Mouse (Mus musculus): Measurements from ENCODE around the gene Abt1. TPM values are rescaled to one million over a fixed set of nuclear protein-coding genes. Genes with fewer than 3 reads are reported as not detected.
A peak's percentile ranks its signal among the peaks of the same experiment; 100 is the strongest.

The Abt1 gene
- polyA plus RNA-seq, 1 experiment from 2014 or later, result 8.9 TPM

- H3K27ac ChIP-seq (ENCODE audit: low read depth, low read length), result peak overlapping the region; percentile 97
- no peaks in the 10 kb centered on the region for H3K27me3 ChIP-seq (ENCODE audit: control insufficient read depth, insufficient read depth, low read length)
- peak; percentile 91 for ATAC-seq (replicated peaks; ENCODE audit: insufficient number of reproducible peaks, low FRiP score, low TSS enrichment)
- peaks cover 8% of the 10 kb centered on the region; the same call in 1 of the 2 replicates for H3K4me1 ChIP-seq (ENCODE audit: control insufficient read depth, insufficient read depth, low read length)
- no peaks in the 10 kb centered on the region for H3K36me3 ChIP-seq (ENCODE audit: control insufficient read depth, insufficient read depth, low read length)
- no peaks in the 10 kb centered on the region for H3K9me3 ChIP-seq (replicated peaks; ENCODE audit: control insufficient read depth, low read length)
- peak overlapping the region; percentile 94 for H3K9ac ChIP-seq (ENCODE audit: low read depth, low read length)
- peak overlapping the region; percentile 65 for H3K4me2 ChIP-seq
- WGBS (ENCODE audit: insufficient replicate concordance), result under 1% methylated on average over 55 of the region's 55 CpGs
- peak overlapping the region; percentile 75 for H3K4me3 ChIP-seq (ENCODE audit: low read depth, low read length)
Observed at GRCm38 (mm10) chr13:23445561-23446320, 22.1 kb upstream of the Abt1 start.

GRCm38 (mm10) chr13:23445156-23445555 is 21.5 kb upstream of the Abt1 start:
- H3K4me1 ChIP-seq (ENCODE audit: control insufficient read depth, insufficient read depth, low read length), result peaks cover 8% of the 10 kb centered on the region; the same call in 1 of the 2 replicates
- H3K27me3 ChIP-seq (ENCODE audit: control insufficient read depth, insufficient read depth, low read length), result no peaks in the 10 kb centered on the region
- H3K9me3 ChIP-seq (replicated peaks; ENCODE audit: control insufficient read depth, low read length), result no peaks in the 10 kb centered on the region
- no peaks in the 10 kb centered on the region for H3K36me3 ChIP-seq (ENCODE audit: control insufficient read depth, insufficient read depth, low read length)
- H3K27ac ChIP-seq (ENCODE audit: low read depth, low read length), result peak overlapping the region; percentile 97
- 3% methylated on average over 10 of the region's 10 CpGs for WGBS (ENCODE audit: insufficient replicate concordance)
- H3K4me3 ChIP-seq (ENCODE audit: low read depth, low read length), result peak overlapping the region; percentile 75
- no peak for ATAC-seq (replicated peaks; ENCODE audit: insufficient number of reproducible peaks, low FRiP score, low TSS enrichment)
- peak overlapping the region; percentile 65 for H3K4me2 ChIP-seq
- H3K9ac ChIP-seq (ENCODE audit: low read depth, low read length), result peak overlapping the region; percentile 94

- no peak overlapping the region; the same call in 1 of the 2 replicates for H3K27ac ChIP-seq (ENCODE audit: low read depth, low read length)
Observed at GRCm38 (mm10) chr13:23444451-23444850, 20.8 kb upstream of the Abt1 start.

GRCm38 (mm10) chr13:23439901-23440300 is 16.2 kb upstream of the Abt1 start:
- 64% methylated on average over 10 of the region's 10 CpGs for WGBS (ENCODE audit: insufficient replicate concordance)
- H3K27me3 ChIP-seq (ENCODE audit: control insufficient read depth, insufficient read depth, low read length), result no peaks in the 10 kb centered on the region
- no peak overlapping the region for H3K27ac ChIP-seq (ENCODE audit: low read depth, low read length)
- no peak overlapping the region for H3K4me3 ChIP-seq (ENCODE audit: low read depth, low read length)
- H3K9me3 ChIP-seq (replicated peaks; ENCODE audit: control insufficient read depth, low read length), result no peaks in the 10 kb centered on the region
- H3K4me1 ChIP-seq (ENCODE audit: control insufficient read depth, insufficient read depth, low read length), result peaks cover 6% of the 10 kb centered on the region; the same call in 1 of the 2 replicates
- H3K4me2 ChIP-seq, result no peak overlapping the region
- no peak overlapping the region for H3K9ac ChIP-seq (ENCODE audit: low read depth, low read length)
- H3K36me3 ChIP-seq (ENCODE audit: control insufficient read depth, insufficient read depth, low read length), result no peaks in the 10 kb centered on the region
- no peak for ATAC-seq (replicated peaks; ENCODE audit: insufficient number of reproducible peaks, low FRiP score, low TSS enrichment)

More at GRCm38 (mm10) chr13:23444451-23444850, 20.8 kb upstream of the Abt1 start:
- Histone ChIP-seq H3K4me2 (peak overlapping the region; percentile 65), H3K9me3 (replicated peaks; ENCODE audit: control insufficient read depth, low read length) (no peaks in the 10 kb centered on the region), H3K9ac (ENCODE audit: low read depth, low read length) (no peak overlapping the region), H3K36me3 (ENCODE audit: control insufficient read depth, insufficient read depth, low read length) (no peaks in the 10 kb centered on the region), H3K4me1 (ENCODE audit: control insufficient read depth, insufficient read depth, low read length) (peaks cover 8% of the 10 kb centered on the region; the same call in 1 of the 2 replicates), H3K4me3 (ENCODE audit: low read depth, low read length) (0 out of 2 replicates have a peak overlapping the region, but pooled peaks have one; percentile 75), H3K27me3 (ENCODE audit: control insufficient read depth, insufficient read depth, low read length) (no peaks in the 10 kb centered on the region)
- WGBS (ENCODE audit: insufficient replicate concordance), result 51% methylated on average over 5 of the region's 5 CpGs
- no peak for ATAC-seq (replicated peaks; ENCODE audit: insufficient number of reproducible peaks, low FRiP score, low TSS enrichment)

- ATAC-seq (replicated peaks; ENCODE audit: insufficient number of reproducible peaks, low FRiP score, low TSS enrichment), result peak; percentile 55; the same call in 1 of the 2 replicates
Observed at GRCm38 (mm10) chr13:23438521-23438920, 14.9 kb upstream of the Abt1 start.

GRCm38 (mm10) chr13:23437908-23438307 is 14.2 kb upstream of the Abt1 start:
- Histone ChIP-seq H3K4me2 (peak overlapping the region; percentile 58), H3K9ac (ENCODE audit: low read depth, low read length) (peak overlapping the region; percentile 47)

More at GRCm38 (mm10) chr13:23438521-23438920, 14.9 kb upstream of the Abt1 start:
- H3K9ac ChIP-seq (ENCODE audit: low read depth, low read length), result no peak overlapping the region
- no peaks in the 10 kb centered on the region for H3K36me3 ChIP-seq (ENCODE audit: control insufficient read depth, insufficient read depth, low read length)
- no peaks in the 10 kb centered on the region for H3K9me3 ChIP-seq (replicated peaks; ENCODE audit: control insufficient read depth, low read length)
- peak overlapping the region; percentile 58 for H3K4me2 ChIP-seq
- peaks cover 2% of the 10 kb centered on the region; the same call in 1 of the 2 replicates for H3K4me1 ChIP-seq (ENCODE audit: control insufficient read depth, insufficient read depth, low read length)
- no peaks in the 10 kb centered on the region for H3K27me3 ChIP-seq (ENCODE audit: control insufficient read depth, insufficient read depth, low read length)
- under 1% methylated on average over 7 of the region's 7 CpGs for WGBS (ENCODE audit: insufficient replicate concordance)
- peak overlapping the region; percentile 51 for H3K4me3 ChIP-seq (ENCODE audit: low read depth, low read length)
- H3K27ac ChIP-seq (ENCODE audit: low read depth, low read length), result no peak overlapping the region

GRCm38 (mm10) chr13:23436861-23437822 is 13.5 kb upstream of the Abt1 start:
- under 1% methylated on average over 32 of the region's 32 CpGs for WGBS (ENCODE audit: insufficient replicate concordance)
- no peak for ATAC-seq (replicated peaks; ENCODE audit: insufficient number of reproducible peaks, low FRiP score, low TSS enrichment)

More at GRCm38 (mm10) chr13:23437908-23438307, 14.2 kb upstream of the Abt1 start:
- peak overlapping the region; percentile 24 for H3K27ac ChIP-seq (ENCODE audit: low read depth, low read length)
- H3K36me3 ChIP-seq (ENCODE audit: control insufficient read depth, insufficient read depth, low read length), result no peaks in the 10 kb centered on the region
- H3K9me3 ChIP-seq (replicated peaks; ENCODE audit: control insufficient read depth, low read length), result no peaks in the 10 kb centered on the region
- ATAC-seq (replicated peaks; ENCODE audit: insufficient number of reproducible peaks, low FRiP score, low TSS enrichment), result peak; percentile 89
- WGBS (ENCODE audit: insufficient replicate concordance), result under 1% methylated on average over 17 of the region's 17 CpGs
- peak overlapping the region; percentile 51 for H3K4me3 ChIP-seq (ENCODE audit: low read depth, low read length)
- H3K4me1 ChIP-seq (ENCODE audit: control insufficient read depth, insufficient read depth, low read length), result peaks cover 2% of the 10 kb centered on the region; the same call in 1 of the 2 replicates
- no peaks in the 10 kb centered on the region for H3K27me3 ChIP-seq (ENCODE audit: control insufficient read depth, insufficient read depth, low read length)

GRCm38 (mm10) chr13:23436231-23436661 is 12.6 kb upstream of the Abt1 start:
- no peak overlapping the region for H3K27ac ChIP-seq (ENCODE audit: low read depth, low read length)
- H3K4me2 ChIP-seq, result peak overlapping the region; percentile 79
- WGBS (ENCODE audit: insufficient replicate concordance), result under 1% methylated on average over 11 of the region's 11 CpGs
- H3K9me3 ChIP-seq (replicated peaks; ENCODE audit: control insufficient read depth, low read length), result no peaks in the 10 kb centered on the region
- peaks cover 2% of the 10 kb centered on the region; the same call in 1 of the 2 replicates for H3K4me1 ChIP-seq (ENCODE audit: control insufficient read depth, insufficient read depth, low read length)
- no peaks in the 10 kb centered on the region for H3K27me3 ChIP-seq (ENCODE audit: control insufficient read depth, insufficient read depth, low read length)
- H3K4me3 ChIP-seq (ENCODE audit: low read depth, low read length), result peak overlapping the region; percentile 58
- no peak for ATAC-seq (replicated peaks; ENCODE audit: insufficient number of reproducible peaks, low FRiP score, low TSS enrichment)
- no peaks in the 10 kb centered on the region for H3K36me3 ChIP-seq (ENCODE audit: control insufficient read depth, insufficient read depth, low read length)
- no peak overlapping the region for H3K9ac ChIP-seq (ENCODE audit: low read depth, low read length)

More at GRCm38 (mm10) chr13:23436861-23437822, 13.5 kb upstream of the Abt1 start:
- Histone ChIP-seq H3K4me2 (peak overlapping the region; percentile 58), H3K9me3 (replicated peaks; ENCODE audit: control insufficient read depth, low read length) (no peaks in the 10 kb centered on the region), H3K4me1 (ENCODE audit: control insufficient read depth, insufficient read depth, low read length) (peaks cover 2% of the 10 kb centered on the region; the same call in 1 of the 2 replicates), H3K9ac (ENCODE audit: low read depth, low read length) (peak overlapping the region; percentile 47), H3K27me3 (ENCODE audit: control insufficient read depth, insufficient read depth, low read length) (no peaks in the 10 kb centered on the region), H3K4me3 (ENCODE audit: low read depth, low read length) (peak overlapping the region; percentile 51), H3K27ac (ENCODE audit: low read depth, low read length) (peak overlapping the region; percentile 24), H3K36me3 (ENCODE audit: control insufficient read depth, insufficient read depth, low read length) (no peaks in the 10 kb centered on the region)
